Mouse (Mus musculus): ENCODE results near the gene Cdc42bpa. TPM values are rescaled to one million over a fixed set of nuclear protein-coding genes. Genes with fewer than 3 reads are reported as not detected.

Gene Cdc42bpa
- total and polyA plus RNA-seq, 3 experiments, result 11.1 to 41.5 (median 40.8) TPM

DNA sequence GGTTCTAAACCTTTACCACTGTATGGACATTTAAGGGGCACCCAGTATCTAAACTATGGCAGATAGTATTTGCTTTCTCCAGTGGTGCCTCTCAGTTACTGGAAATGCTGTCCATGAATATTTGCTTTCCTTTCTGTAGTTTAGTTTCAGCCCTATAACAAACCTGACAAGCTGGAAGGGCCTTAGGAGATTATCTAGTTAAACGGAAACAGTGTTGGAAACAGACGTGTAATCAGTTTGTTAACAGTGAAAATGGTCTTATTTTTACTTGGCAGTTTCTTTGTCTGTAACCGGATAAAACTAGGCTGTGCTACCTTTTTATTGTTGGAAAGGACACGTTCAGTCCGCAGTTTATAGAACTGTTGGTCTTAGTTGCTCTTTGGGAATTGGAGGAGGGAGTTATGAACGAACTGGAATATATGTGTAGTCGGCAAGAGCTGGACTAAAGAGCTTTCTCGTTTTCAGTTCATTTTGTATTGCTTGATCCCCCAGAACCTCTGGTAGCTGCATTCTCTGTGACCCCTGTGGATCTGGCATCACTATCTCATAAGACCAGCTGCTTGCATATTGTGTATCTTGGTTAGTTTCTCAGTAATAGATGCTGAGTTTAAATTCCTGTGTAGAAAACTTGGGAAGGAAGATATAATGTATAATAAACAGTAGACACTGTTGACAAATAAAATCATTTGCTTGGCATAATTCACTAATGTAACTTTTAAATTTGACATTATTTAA, 70.5 kb downstream of the Cdc42bpa start:
- Histone ChIP-seq H3K9ac (ENCODE audit: low read depth, low read length) (no peak overlapping the region), H3K27me3 (ENCODE audit: control insufficient read depth, insufficient read depth, low read length) (no peaks in the 10 kb centered on the region), H3K4me3 (no peak overlapping the region), H3K36me3 (ENCODE audit: control insufficient read depth, insufficient read depth, low read length) (no peaks in the 10 kb centered on the region; the same call in 1 of the 2 replicates), H3K4me1 (ENCODE audit: control insufficient read depth, insufficient read depth, low read length) (no peaks in the 10 kb centered on the region; the same call in 1 of the 2 replicates), H3K79me2 (replicated peaks; ENCODE audit: control insufficient read depth, insufficient read depth, low read length) (0 out of 2 replicates have a peak, but pooled peaks cover 1% of the 10 kb centered on the region), H3K27ac (no peak overlapping the region)
- DNase-seq, result no peak
- 60% methylated on average over 8 of the region's 8 CpGs for WGBS
- intact Hi-C loops (cut with DNase I), result no loop called here
- TF ChIP-seq CTCF (IDR thresholded peaks at IDR 0.05), result no peak
- no peak for TF ChIP-seq EP300 (IDR thresholded peaks at IDR 0.05; ENCODE audit: insufficient read depth, low read depth, low read length)
- no peak for TF ChIP-seq POLR2A (IDR thresholded peaks at IDR 0.05; ENCODE audit: insufficient read depth, low read depth, low read length)

DNA sequence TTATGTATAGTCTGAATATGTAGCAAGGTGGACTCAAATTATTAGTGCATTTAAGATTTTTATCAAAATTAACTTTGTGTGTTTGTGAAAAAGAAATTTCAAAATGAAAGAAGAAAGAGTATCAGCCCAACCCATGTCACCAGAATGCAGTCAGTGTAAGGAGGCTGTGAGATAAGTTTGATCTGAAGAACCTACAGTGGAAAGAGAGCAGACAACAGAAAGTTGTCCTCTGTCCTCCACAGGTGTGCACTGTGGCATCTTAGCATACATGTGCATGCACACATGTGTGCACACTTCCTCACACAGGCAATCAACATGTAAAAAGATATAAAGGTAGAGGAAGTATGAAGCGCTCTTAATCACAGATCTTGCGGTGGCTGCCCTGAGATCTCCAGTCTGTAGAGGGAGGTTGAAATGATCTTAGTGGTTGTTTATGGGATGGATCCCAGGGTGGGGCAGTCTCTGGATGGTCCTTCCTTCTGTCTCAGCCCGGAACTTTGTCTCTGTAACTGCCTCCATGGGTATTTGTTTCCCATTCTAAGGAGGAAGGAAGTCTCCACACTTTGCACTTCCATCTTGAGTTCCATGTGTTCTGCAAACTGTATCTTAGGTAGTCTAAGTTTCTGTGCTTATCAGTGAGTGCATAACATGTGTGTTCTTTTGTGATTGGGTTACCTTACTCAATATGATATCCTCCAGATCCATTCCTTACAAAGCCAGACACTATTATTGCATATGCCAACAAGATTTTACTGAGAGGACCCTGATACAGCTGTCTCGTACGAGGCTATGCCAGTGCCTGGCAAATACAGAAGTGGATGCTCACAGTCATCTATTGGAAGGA, 71.7 kb downstream of the Cdc42bpa start:
- intact Hi-C loops (cut with DNase I), result no loop called here
- no peak overlapping the region for H3K9ac ChIP-seq (ENCODE audit: low read depth, low read length)
- no peak overlapping the region for H3K27ac ChIP-seq
- WGBS, result 88% methylated on average over 5 of the region's 5 CpGs
- H3K36me3 ChIP-seq (ENCODE audit: control insufficient read depth, insufficient read depth, low read length), result no peaks in the 10 kb centered on the region
- H3K4me3 ChIP-seq, result no peak overlapping the region
- H3K79me2 ChIP-seq (replicated peaks; ENCODE audit: control insufficient read depth, insufficient read depth, low read length), result 0 out of 2 replicates have a peak, but pooled peaks cover 1% of the 10 kb centered on the region
- no peaks in the 10 kb centered on the region for H3K27me3 ChIP-seq (ENCODE audit: control insufficient read depth, insufficient read depth, low read length)
- H3K4me1 ChIP-seq (ENCODE audit: control insufficient read depth, insufficient read depth, low read length), result no peaks in the 10 kb centered on the region
- DNase-seq, result no peak
- TF ChIP-seq EP300 (IDR thresholded peaks at IDR 0.05; ENCODE audit: insufficient read depth, low read depth, low read length) (no peak), CTCF (IDR thresholded peaks at IDR 0.05) (no peak), POLR2A (IDR thresholded peaks at IDR 0.05; ENCODE audit: insufficient read depth, low read depth, low read length) (no peak)

DNA sequence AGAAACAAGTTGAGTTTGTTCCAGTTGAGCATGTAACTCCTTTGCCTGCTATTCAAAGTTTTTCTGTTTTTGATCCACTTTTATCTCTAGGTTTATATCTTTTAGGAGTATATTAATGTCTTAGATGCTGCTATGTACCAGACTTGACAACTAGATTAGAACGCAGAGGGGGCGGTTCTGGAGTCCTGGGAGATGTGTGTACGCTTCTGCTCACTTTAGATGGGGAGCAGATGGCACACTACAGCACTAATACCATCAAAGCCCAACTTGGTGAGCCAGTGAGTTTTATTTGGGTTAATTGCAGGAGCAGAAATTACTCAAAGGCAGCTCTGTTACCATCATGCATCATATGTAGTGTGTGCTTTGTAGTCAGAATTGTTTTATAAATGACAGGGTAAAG, 77.2 kb downstream of the Cdc42bpa start:
- no peaks in the 10 kb centered on the region for H3K4me1 ChIP-seq (ENCODE audit: control insufficient read depth, insufficient read depth, low read length)
- no peaks in the 10 kb centered on the region for H3K79me2 ChIP-seq (replicated peaks; ENCODE audit: control insufficient read depth, insufficient read depth, low read length)
- no peak for TF ChIP-seq EP300 (IDR thresholded peaks at IDR 0.05; ENCODE audit: insufficient read depth, low read depth, low read length)
- no peak for TF ChIP-seq CTCF (IDR thresholded peaks at IDR 0.05)
- no peak for TF ChIP-seq POLR2A (IDR thresholded peaks at IDR 0.05; ENCODE audit: insufficient read depth, low read depth, low read length)
- no peaks in the 10 kb centered on the region for H3K36me3 ChIP-seq (ENCODE audit: control insufficient read depth, insufficient read depth, low read length)
- no peak for DNase-seq
- H3K4me3 ChIP-seq, result no peak overlapping the region
- no peaks in the 10 kb centered on the region for H3K27me3 ChIP-seq (ENCODE audit: control insufficient read depth, insufficient read depth, low read length)
- 93% methylated on average over 3 of the region's 3 CpGs for WGBS
- no peak overlapping the region for H3K27ac ChIP-seq
- intact Hi-C loops (cut with DNase I), result no loop called here
- H3K9ac ChIP-seq (ENCODE audit: low read depth, low read length), result no peak overlapping the region

DNA sequence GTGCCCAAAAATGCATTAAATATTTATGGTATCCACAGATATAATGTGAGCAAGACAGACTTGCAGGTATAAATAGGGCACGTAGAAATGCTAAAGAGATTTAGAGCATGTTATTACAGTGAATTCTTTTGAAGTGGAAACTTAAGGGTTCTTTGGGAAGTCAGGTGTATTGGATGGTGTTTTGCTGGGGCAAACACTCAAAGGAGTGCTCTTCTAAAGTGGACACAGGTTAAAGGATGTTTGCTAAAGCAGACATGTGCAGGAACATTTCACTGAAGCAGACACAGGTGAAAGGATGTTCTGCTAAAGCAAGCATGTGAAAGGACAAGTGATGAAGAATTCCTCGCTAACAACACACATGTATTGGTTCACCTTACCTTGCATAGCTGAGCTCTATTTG, 83.9 kb downstream of the Cdc42bpa start:
- 97% methylated on average over 2 of the region's 2 CpGs for WGBS
- no peak for TF ChIP-seq EP300 (IDR thresholded peaks at IDR 0.05; ENCODE audit: insufficient read depth, low read depth, low read length)
- TF ChIP-seq CTCF (IDR thresholded peaks at IDR 0.05), result no peak
- no peak for TF ChIP-seq POLR2A (IDR thresholded peaks at IDR 0.05; ENCODE audit: insufficient read depth, low read depth, low read length)
- Histone ChIP-seq H3K27ac (no peak overlapping the region), H3K36me3 (ENCODE audit: control insufficient read depth, insufficient read depth, low read length) (no peaks in the 10 kb centered on the region), H3K79me2 (replicated peaks; ENCODE audit: control insufficient read depth, insufficient read depth, low read length) (no peaks in the 10 kb centered on the region), H3K27me3 (ENCODE audit: control insufficient read depth, insufficient read depth, low read length) (no peaks in the 10 kb centered on the region), H3K9ac (ENCODE audit: low read depth, low read length) (no peak overlapping the region), H3K4me3 (no peak overlapping the region), H3K4me1 (ENCODE audit: control insufficient read depth, insufficient read depth, low read length) (no peaks in the 10 kb centered on the region)
- intact Hi-C loops (cut with DNase I), result no loop called here
- no peak for DNase-seq

DNA sequence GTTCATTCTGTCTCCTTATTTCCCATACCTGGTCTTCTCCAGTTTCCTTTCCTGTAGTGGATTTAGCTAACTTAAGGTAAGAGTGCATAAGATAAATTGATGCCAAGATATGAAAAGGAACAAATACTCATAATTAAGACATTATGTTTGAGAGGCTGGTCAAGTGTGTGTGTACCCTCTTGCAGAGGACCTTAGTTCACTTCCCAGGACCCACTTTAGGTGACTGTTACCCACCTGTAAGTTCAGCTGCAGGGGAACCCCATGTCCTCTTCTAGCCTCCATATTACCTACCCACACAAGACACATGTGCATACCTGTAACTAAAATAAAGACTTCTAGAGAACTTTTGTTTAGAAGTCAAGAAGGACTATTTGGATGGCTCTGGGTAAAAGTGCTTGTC, 84.9 kb downstream of the Cdc42bpa start:
- no peaks in the 10 kb centered on the region for H3K4me1 ChIP-seq (ENCODE audit: control insufficient read depth, insufficient read depth, low read length)
- no peaks in the 10 kb centered on the region for H3K79me2 ChIP-seq (replicated peaks; ENCODE audit: control insufficient read depth, insufficient read depth, low read length)
- intact Hi-C loops (cut with DNase I), result no loop called here
- H3K27me3 ChIP-seq (ENCODE audit: control insufficient read depth, insufficient read depth, low read length), result no peaks in the 10 kb centered on the region
- no peaks in the 10 kb centered on the region for H3K36me3 ChIP-seq (ENCODE audit: control insufficient read depth, insufficient read depth, low read length)
- TF ChIP-seq EP300 (IDR thresholded peaks at IDR 0.05; ENCODE audit: insufficient read depth, low read depth, low read length), result no peak
- TF ChIP-seq CTCF (IDR thresholded peaks at IDR 0.05), result no peak
- TF ChIP-seq POLR2A (IDR thresholded peaks at IDR 0.05; ENCODE audit: insufficient read depth, low read depth, low read length), result no peak
- no peak overlapping the region for H3K9ac ChIP-seq (ENCODE audit: low read depth, low read length)
- no peak overlapping the region for H3K4me3 ChIP-seq
- no peak for DNase-seq
- H3K27ac ChIP-seq, result no peak overlapping the region

DNA sequence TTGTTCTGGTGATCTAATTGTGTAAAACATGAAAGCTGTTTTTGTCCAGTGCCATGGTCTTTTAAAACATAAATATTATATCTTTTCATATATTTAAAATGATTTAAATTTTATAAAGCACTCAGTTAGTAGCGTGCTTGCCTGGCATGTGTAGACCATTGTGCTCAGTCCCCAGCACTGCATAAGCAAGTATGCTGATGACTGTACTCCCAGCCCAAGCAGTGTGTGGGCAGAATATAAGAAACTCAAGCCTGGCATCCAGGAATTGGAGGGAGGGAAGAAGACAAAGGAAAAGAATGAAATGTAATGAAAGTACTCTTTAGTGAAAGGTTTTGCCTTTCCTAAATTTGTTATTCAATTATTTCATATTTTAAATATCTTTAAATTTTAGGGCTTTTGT, 128.9 kb downstream of the Cdc42bpa start:
- Histone ChIP-seq H3K79me2 (replicated peaks; ENCODE audit: control insufficient read depth, insufficient read depth, low read length) (no peaks in the 10 kb centered on the region), H3K36me3 (ENCODE audit: control insufficient read depth, insufficient read depth, low read length) (no peaks in the 10 kb centered on the region), H3K27me3 (ENCODE audit: control insufficient read depth, insufficient read depth, low read length) (no peaks in the 10 kb centered on the region), H3K4me3 (no peak overlapping the region), H3K4me1 (ENCODE audit: control insufficient read depth, insufficient read depth, low read length) (peaks cover 1% of the 10 kb centered on the region; the same call in 1 of the 2 replicates), H3K27ac (no peak overlapping the region), H3K9ac (ENCODE audit: low read depth, low read length) (no peak overlapping the region)
- intact Hi-C loops (cut with DNase I), result no loop called here
- no peak for DNase-seq
- WGBS, result 98% methylated on average over 1 of the region's 1 CpGs
- TF ChIP-seq POLR2A (IDR thresholded peaks at IDR 0.05; ENCODE audit: insufficient read depth, low read depth, low read length) (no peak), CTCF (IDR thresholded peaks at IDR 0.05) (no peak), EP300 (IDR thresholded peaks at IDR 0.05; ENCODE audit: insufficient read depth, low read depth, low read length) (no peak)

Measured in heart, adult 2 months (tissue).